Mouse (Mus musculus) midbrain, embryonic 14.5 days (tissue): Measurements from ENCODE around the gene Clba1. TPM values are rescaled to one million over a fixed set of nuclear protein-coding genes. Genes with fewer than 3 reads are reported as not detected.
"Not testable (repeated sequence)": the region's sequence is repeated elsewhere in the genome, so short reads cannot be mapped to it uniquely, and the experiment has no call there.

ENCODE experiments used
- ATAC-seq: fragments of 200-750 bp; cut with Nextera tagmentation; 2 replicates; pipeline ENCODE4 v1.8.0; 2017; ENCODE audit warnings: moderate number of reproducible peaks, moderate library complexity; ENCODE audit not compliant: low FRiP score, low TSS enrichment
- DNase-seq: peaks from one replicate; pipeline ENCODE4 v3.0.0-alpha.2; 2015
- H3K27ac ChIP-seq: fragments of 300-500 bp; sonication (generic); replicated peaks from 2 replicates; pipeline ENCODE4 v1.5.1; 2014; ENCODE audit warnings: mild to moderate bottlenecking, low read depth, low read length, moderate library complexity
- H3K27me3 ChIP-seq: fragments of 300-500 bp; sonication (generic); 2 replicates; pipeline ENCODE4 v1.6.1; 2014; ENCODE audit warnings: low read length, control low read depth, mixed read lengths; ENCODE audit not compliant: control insufficient read depth, insufficient read depth
- H3K36me3 ChIP-seq: fragments of 300-500 bp; sonication (generic); 2 replicates; pipeline ENCODE4 v1.6.1; 2014; ENCODE audit warnings: low read length, control low read depth; ENCODE audit not compliant: control insufficient read depth, insufficient read depth
- H3K4me1 ChIP-seq: fragments of 300-500 bp; sonication (generic); 2 replicates; pipeline ENCODE4 v1.6.1; 2014; ENCODE audit warnings: mild to moderate bottlenecking, antibody characterized with exemption, low read length, control low read depth; ENCODE audit not compliant: control insufficient read depth, insufficient read depth
- H3K4me2 ChIP-seq: fragments of 300-500 bp; sonication (generic); 2 replicates; pipeline ENCODE4 v1.6.1; 2014; ENCODE audit warnings: mild to moderate bottlenecking, low read length, moderate library complexity
- H3K4me3 ChIP-seq: fragments of 300-500 bp; sonication (generic); replicated peaks from 2 replicates; pipeline ENCODE4 v1.5.1; 2014; ENCODE audit warnings: low read depth, low read length
- H3K9ac ChIP-seq: fragments of 300-500 bp; sonication (generic); replicated peaks from 2 replicates; pipeline ENCODE4 v1.6.1; 2014; ENCODE audit warnings: mild to moderate bottlenecking, low read length, moderate library complexity
- H3K9me3 ChIP-seq: fragments of 300-500 bp; sonication (generic); 2 replicates; pipeline ENCODE4 v1.6.1; 2016; ENCODE audit warnings: low read length, control low read depth, mixed read lengths; ENCODE audit not compliant: control insufficient read depth
- WGBS: fragments of 180-500 bp; shearing (Covaris S2); extraction: QIAGEN DNeasy Blood & Tissue Kit; methylation state at CpG from one replicate; pipeline ENCODE4 v1.1.7; 2014; 5-methylcytosine and 5-hydroxymethylcytosine counted together
- polyA plus RNA-seq: library from polyadenylated mRNA; unstranded; fragments of >200 nt; fragmentation: Nextera tagmentation; extraction: Ambion mirVana; gene quantifications from 2 replicates; pipeline ENCODE4 v1.2.1, GENCODE M21; 2014

The Clba1 gene
- polyA plus RNA-seq, 1 experiment from 2014 or later: 21.4 TPM

DNA sequence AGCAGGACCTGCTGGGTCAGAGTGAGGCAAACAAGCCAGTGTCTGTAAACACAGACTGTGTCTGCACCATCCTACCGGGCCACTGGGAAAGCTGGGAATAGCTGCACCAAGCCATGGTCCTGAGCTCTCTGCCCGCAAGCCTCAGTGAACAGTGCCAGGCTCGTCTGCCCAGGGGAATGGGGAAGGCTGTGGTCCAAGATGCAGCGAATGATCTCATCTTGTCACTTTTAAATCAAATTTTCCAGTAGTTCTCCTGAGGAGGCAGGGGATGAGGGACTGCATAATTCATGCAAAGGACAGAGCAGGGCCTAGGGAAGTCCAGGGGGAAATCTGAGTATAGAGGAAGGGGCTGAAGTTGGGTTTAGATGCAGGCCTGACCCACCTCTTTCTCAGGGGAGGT, 941 bp upstream of the Clba1 start:
- H3K4me1 ChIP-seq: peaks cover 15% of the 10 kb centered on the region
- DNase-seq: no peak
- no peaks in the 10 kb centered on the region for H3K27me3 ChIP-seq
- WGBS: 84% methylated on average over 4 of the region's 4 CpGs
- H3K4me3 ChIP-seq: no peak overlapping the region
- ATAC-seq: no peak
- H3K9ac ChIP-seq: no peak overlapping the region
- peaks cover 9% of the 10 kb centered on the region; the same call in 1 of the 2 replicates for H3K36me3 ChIP-seq
- H3K27ac ChIP-seq: no peak overlapping the region
- H3K4me2 ChIP-seq: no peak overlapping the region
- H3K9me3 ChIP-seq: no peaks in the 10 kb centered on the region

DNA sequence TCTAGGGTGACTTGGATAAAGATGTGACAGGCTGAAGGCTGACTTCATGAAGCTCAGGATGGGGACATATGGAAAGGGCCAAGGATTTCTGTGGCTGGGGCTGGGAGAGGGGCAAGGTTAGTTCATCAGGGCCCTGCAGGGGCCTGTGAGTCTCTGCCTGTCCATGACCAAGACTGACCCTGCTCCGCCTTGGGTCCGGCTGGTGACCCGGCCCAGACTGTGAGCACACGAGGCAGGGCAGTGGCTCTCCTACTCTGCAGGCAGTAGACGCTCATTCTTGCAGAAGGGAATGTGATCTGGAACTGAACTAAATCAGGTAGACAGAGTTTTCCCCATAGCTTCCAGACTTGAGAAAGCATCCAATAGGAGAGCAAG, 538 bp upstream of the Clba1 start:
- Histone ChIP-seq H3K4me1 (peaks cover 15% of the 10 kb centered on the region), H3K4me3 (peak overlapping the region; percentile 68), H3K4me2 (peak overlapping the region; percentile 98), H3K36me3 (peaks cover 11% of the 10 kb centered on the region), H3K27me3 (no peaks in the 10 kb centered on the region), H3K9ac (peak overlapping the region; percentile 60), H3K9me3 (no peaks in the 10 kb centered on the region), H3K27ac (peak overlapping the region; percentile 83)
- WGBS: 67% methylated on average over 5 of the region's 5 CpGs
- ATAC-seq (peak; percentile 7; the same call in 1 of the 2 replicates), DNase-seq (no peak)

DNA sequence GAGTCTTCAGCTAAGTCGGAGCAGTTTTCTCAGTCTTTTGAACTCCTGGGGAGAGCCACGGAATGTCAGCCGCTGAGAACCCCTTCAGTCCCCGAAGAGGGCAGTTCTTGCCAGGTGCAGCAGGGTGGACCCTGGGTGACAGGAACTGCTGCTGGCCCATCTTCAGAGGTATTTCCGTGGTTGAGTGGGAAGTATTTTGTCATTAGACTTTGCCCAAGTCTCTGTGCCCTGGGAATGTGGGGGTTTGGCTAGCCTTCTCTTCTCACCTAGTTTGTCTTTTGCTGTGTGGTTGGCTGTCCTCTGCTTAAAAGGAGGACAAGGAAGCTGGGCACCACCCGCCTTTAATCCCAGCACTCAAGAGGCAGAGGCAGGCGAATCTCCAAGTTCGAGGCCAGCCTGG, 904 bp downstream of the Clba1 start:
- DNase-seq: no peak
- Histone ChIP-seq H3K27me3 (no peaks in the 10 kb centered on the region), H3K4me2 (peak overlapping the region; percentile 98), H3K27ac (no peak overlapping the region), H3K4me3 (peak overlapping the region; percentile 68), H3K9ac (peak overlapping the region; percentile 67), H3K36me3 (peaks cover 24% of the 10 kb centered on the region), H3K4me1 (peaks cover 15% of the 10 kb centered on the region), H3K9me3 (no peaks in the 10 kb centered on the region)
- 24% methylated on average over 8 of the region's 8 CpGs for WGBS
- no peak for ATAC-seq

DNA sequence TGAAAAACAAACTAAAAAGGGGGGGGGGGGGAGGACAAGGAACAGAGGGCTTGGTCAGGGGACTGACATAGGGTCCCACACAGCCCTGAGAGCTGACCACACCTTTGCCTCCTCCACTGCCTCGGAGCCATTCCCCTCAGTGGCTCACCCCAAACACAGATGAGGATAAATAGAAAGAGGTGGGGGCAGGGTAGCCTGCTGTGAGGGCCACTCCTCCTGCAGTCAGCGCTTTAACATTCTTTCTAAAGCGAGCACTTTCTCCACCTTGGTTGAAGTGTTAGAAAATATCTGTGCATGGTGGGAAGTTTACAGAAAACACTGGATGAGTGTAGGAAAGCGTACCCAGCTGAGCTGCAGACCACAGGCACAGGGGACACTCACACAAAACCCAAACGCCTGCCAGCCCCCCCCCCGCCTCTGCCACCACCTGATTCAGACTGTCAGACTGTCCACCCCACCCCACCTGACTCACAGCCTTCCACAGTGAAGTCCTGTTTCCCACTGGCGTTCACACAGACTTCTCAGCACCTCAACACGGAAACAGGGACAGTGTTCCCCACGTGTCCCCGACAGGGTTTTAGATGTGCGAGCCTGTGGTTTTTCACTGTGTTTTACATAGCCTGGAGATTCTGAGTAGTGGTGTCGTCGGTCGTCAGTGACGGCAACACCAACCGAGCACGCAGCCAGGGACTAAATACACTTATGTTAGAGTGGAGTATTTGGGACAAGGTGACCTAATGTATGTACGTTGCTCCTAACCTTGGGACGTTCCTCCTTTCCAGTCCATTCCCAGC, 1.6 kb downstream of the Clba1 start:
- DNase-seq (no peak), ATAC-seq (no peak)
- Histone ChIP-seq H3K4me1 (peaks cover 15% of the 10 kb centered on the region), H3K27ac (no peak overlapping the region), H3K9ac (no peak overlapping the region; the same call in 1 of the 2 replicates), H3K27me3 (no peaks in the 10 kb centered on the region), H3K4me2 (peak overlapping the region; percentile 98), H3K9me3 (no peaks in the 10 kb centered on the region), H3K4me3 (no peak overlapping the region), H3K36me3 (peaks cover 31% of the 10 kb centered on the region)
- WGBS: 68% methylated on average over 19 of the region's 19 CpGs

DNA sequence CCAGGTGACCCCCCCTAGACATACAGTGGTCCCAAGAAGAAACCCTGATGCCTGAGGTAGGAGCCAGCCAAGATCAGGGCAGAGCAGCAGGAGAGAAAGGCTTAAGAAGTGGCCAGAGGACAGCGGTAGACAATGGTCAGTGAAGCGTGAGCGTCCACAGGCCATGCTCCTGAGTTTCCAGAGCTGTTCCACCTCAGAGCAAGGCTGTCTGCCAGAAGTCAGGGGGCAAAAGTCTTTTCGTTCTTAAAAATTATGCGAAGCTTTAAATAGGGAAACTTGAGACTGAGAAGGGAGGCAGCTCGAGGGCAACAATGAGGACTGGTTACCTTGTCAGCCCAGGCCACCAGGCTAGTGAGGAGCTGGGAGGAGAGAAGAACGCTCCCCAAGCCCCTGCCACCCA, 4.6 kb downstream of the Clba1 start:
- no peak overlapping the region for H3K9ac ChIP-seq
- H3K27ac ChIP-seq: no peak overlapping the region
- H3K4me3 ChIP-seq: no peak overlapping the region
- H3K4me1 ChIP-seq: peaks cover 11% of the 10 kb centered on the region
- no peaks in the 10 kb centered on the region for H3K27me3 ChIP-seq
- 78% methylated on average over 7 of the region's 7 CpGs for whole genome bisulfite sequencing
- ATAC-seq (no peak), DNase-seq (no peak)
- peaks cover 54% of the 10 kb centered on the region for H3K36me3 ChIP-seq
- no peaks in the 10 kb centered on the region for H3K9me3 ChIP-seq
- no peak overlapping the region for H3K4me2 ChIP-seq

DNA sequence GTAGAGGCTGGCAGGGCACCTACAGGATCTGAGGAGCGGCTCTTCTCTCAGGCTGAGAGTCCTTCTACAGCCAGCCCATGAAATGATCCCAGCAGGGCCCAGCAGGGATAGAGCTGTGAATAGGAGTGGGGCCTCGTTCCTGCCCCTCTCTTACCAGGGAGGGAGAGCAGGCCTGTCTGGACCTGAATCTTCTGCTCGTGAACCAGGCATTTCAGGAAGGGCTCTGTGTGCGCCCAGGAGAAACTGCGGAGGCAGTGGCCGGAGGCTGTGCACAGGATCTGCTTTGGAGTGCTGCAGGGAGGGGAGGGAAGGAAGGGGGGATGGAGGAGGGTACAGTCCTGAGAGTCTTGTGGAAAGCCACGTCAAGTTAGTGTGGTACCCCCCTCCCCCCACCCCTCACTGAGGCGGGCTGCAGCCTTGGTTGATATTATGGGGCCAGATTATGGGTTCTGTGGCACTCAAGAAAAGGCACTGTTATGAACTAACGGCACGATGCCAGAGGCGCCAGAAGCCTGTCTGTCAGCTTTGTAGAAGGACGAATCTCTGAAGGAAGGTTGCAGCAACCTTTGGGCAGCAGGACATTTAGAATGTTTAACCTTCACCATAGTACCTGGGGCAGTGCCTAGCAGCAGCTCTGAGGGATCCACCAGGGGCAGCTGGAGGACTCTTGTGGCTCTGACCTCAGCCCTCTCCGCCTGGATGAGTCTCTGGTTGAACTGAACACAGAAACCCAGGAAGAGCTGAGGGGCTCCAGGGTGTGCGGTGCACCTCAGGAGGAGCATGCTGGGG, 6.1 kb downstream of the Clba1 start:
- H3K36me3 ChIP-seq: peaks cover 70% of the 10 kb centered on the region
- ATAC-seq (no peak), DNase-seq (no peak)
- no peaks in the 10 kb centered on the region for H3K9me3 ChIP-seq
- WGBS: 83% methylated on average over 14 of the region's 14 CpGs
- no peak overlapping the region for H3K4me2 ChIP-seq
- H3K4me3 ChIP-seq: no peak overlapping the region
- H3K9ac ChIP-seq: no peak overlapping the region
- no peaks in the 10 kb centered on the region for H3K27me3 ChIP-seq
- H3K4me1 ChIP-seq: peaks cover 4% of the 10 kb centered on the region; the same call in 1 of the 2 replicates
- H3K27ac ChIP-seq: no peak overlapping the region

DNA sequence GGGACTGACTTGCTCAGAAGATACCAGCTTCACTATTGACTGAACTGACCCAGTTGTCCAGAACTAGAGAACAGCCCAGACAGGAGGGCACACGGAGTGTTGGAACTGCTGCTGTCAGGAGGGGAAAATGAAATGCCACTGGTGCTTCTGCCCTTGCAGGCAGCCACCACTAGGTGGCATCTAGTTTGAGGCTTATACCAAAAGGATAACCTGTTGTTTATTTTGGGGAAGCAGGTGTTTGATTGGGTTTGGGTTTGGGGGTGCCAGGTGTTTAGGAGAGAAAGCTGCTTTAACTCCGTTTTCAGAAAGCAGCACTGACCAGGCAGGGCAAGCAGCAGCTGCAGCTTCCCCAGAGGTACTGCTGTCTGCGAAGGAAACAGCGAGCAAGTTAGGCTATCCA, 7.6 kb downstream of the Clba1 start:
- Histone ChIP-seq H3K4me3 (no peak overlapping the region), H3K27me3 (no peaks in the 10 kb centered on the region), H3K36me3 (peaks cover 82% of the 10 kb centered on the region), H3K9me3 (no peaks in the 10 kb centered on the region), H3K4me1 (no peaks in the 10 kb centered on the region), H3K27ac (no peak overlapping the region), H3K9ac (no peak overlapping the region), H3K4me2 (no peak overlapping the region)
- DNase-seq (peak; percentile 77), ATAC-seq (no peak)
- 62% methylated on average over 4 of the region's 4 CpGs for WGBS

DNA sequence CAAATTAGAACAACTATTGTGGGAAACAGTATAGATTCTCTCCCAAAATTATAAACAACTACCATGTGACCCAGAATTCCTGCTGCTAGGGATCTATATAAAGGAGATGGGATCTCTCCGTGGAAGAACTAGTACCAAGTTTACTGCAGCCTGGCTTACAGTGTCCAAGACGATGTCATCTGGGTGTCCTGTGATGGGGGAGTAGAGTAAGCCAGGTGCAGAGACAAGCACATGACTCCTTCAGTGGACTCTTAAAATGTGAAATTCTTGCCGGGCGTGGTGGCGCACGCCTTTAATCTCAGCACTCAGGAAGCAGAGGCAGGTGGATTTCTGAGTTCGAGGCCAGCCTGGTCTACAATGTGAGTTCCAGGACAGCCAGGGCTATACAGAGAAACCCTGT, 8.1 kb downstream of the Clba1 start:
- not testable (repeated sequence) for H3K9me3 ChIP-seq, H3K4me3 ChIP-seq, H3K4me2 ChIP-seq, H3K4me1 ChIP-seq, H3K27me3 ChIP-seq, H3K27ac ChIP-seq, DNase-seq, H3K9ac ChIP-seq, ATAC-seq
- 85% methylated on average over 7 of the region's 7 CpGs for WGBS
- peaks cover 82% of the 10 kb centered on the region for H3K36me3 ChIP-seq
